Mouse (Mus musculus) midbrain, embryonic 14.5 days (tissue): ENCODE data around the gene Lamtor4. TPM values are rescaled to one million over a fixed set of nuclear protein-coding genes. Genes with fewer than 3 reads are reported as not detected.
A peak's percentile ranks its signal among the peaks of the same experiment; 100 is the strongest.

Experiments
- ATAC-seq: fragments of 200-750 bp; cut with Nextera tagmentation; 2 replicates; pipeline ENCODE4 v1.8.0; 2017; ENCODE audit warnings: moderate number of reproducible peaks, moderate library complexity; ENCODE audit not compliant: low FRiP score, low TSS enrichment
- DNase-seq: peaks from one replicate; pipeline ENCODE4 v3.0.0-alpha.2; 2015
- H3K27ac ChIP-seq: fragments of 300-500 bp; sonication (generic); replicated peaks from 2 replicates; pipeline ENCODE4 v1.5.1; 2014; ENCODE audit warnings: mild to moderate bottlenecking, low read depth, low read length, moderate library complexity
- H3K27me3 ChIP-seq: fragments of 300-500 bp; sonication (generic); 2 replicates; pipeline ENCODE4 v1.6.1; 2014; ENCODE audit warnings: low read length, control low read depth, mixed read lengths; ENCODE audit not compliant: control insufficient read depth, insufficient read depth
- H3K36me3 ChIP-seq: fragments of 300-500 bp; sonication (generic); 2 replicates; pipeline ENCODE4 v1.6.1; 2014; ENCODE audit warnings: low read length, control low read depth; ENCODE audit not compliant: control insufficient read depth, insufficient read depth
- H3K4me1 ChIP-seq: fragments of 300-500 bp; sonication (generic); 2 replicates; pipeline ENCODE4 v1.6.1; 2014; ENCODE audit warnings: mild to moderate bottlenecking, antibody characterized with exemption, low read length, control low read depth; ENCODE audit not compliant: control insufficient read depth, insufficient read depth
- H3K4me2 ChIP-seq: fragments of 300-500 bp; sonication (generic); 2 replicates; pipeline ENCODE4 v1.6.1; 2014; ENCODE audit warnings: mild to moderate bottlenecking, low read length, moderate library complexity
- H3K4me3 ChIP-seq: fragments of 300-500 bp; sonication (generic); replicated peaks from 2 replicates; pipeline ENCODE4 v1.5.1; 2014; ENCODE audit warnings: low read depth, low read length
- H3K9ac ChIP-seq: fragments of 300-500 bp; sonication (generic); replicated peaks from 2 replicates; pipeline ENCODE4 v1.6.1; 2014; ENCODE audit warnings: mild to moderate bottlenecking, low read length, moderate library complexity
- H3K9me3 ChIP-seq: fragments of 300-500 bp; sonication (generic); 2 replicates; pipeline ENCODE4 v1.6.1; 2016; ENCODE audit warnings: low read length, control low read depth, mixed read lengths; ENCODE audit not compliant: control insufficient read depth
- WGBS: fragments of 180-500 bp; shearing (Covaris S2); extraction: QIAGEN DNeasy Blood & Tissue Kit; methylation state at CpG from one replicate; pipeline ENCODE4 v1.1.7; 2014; 5-methylcytosine and 5-hydroxymethylcytosine counted together
- polyA plus RNA-seq: library from polyadenylated mRNA; unstranded; fragments of >200 nt; fragmentation: Nextera tagmentation; extraction: Ambion mirVana; gene quantifications from 2 replicates; pipeline ENCODE4 v1.2.1, GENCODE M21; 2014

Gene Lamtor4
- polyA plus RNA-seq, 1 experiment from 2014 or later, result 71.5 TPM

- H3K36me3 ChIP-seq, result no peaks in the 10 kb centered on the region
- H3K4me1 ChIP-seq, result no peaks in the 10 kb centered on the region
- no peak overlapping the region for H3K27ac ChIP-seq
- WGBS, result 78% methylated on average over 2 of the region's 2 CpGs
- no peak overlapping the region for H3K4me3 ChIP-seq
- ATAC-seq, result no peak
- no peak for DNase-seq
- no peaks in the 10 kb centered on the region for H3K27me3 ChIP-seq
- H3K9me3 ChIP-seq, result no peaks in the 10 kb centered on the region
- no peak overlapping the region for H3K4me2 ChIP-seq
- no peak overlapping the region for H3K9ac ChIP-seq
Measured at GRCm38 (mm10) chr5:138227367-138227766, 27.9 kb upstream of the Lamtor4 start.

GRCm38 (mm10) chr5:138228026-138228425 is 27.3 kb upstream of the Lamtor4 start:
- Histone ChIP-seq H3K9me3 (no peaks in the 10 kb centered on the region), H3K9ac (no peak overlapping the region), H3K4me2 (no peak overlapping the region), H3K27ac (no peak overlapping the region), H3K4me1 (no peaks in the 10 kb centered on the region), H3K4me3 (no peak overlapping the region), H3K27me3 (no peaks in the 10 kb centered on the region), H3K36me3 (no peaks in the 10 kb centered on the region)
- DNase-seq (peak; percentile 11), ATAC-seq (no peak)
- WGBS, result 61% methylated on average over 3 of the region's 3 CpGs

- 97% methylated on average over 3 of the region's 3 CpGs for WGBS
- no peak overlapping the region for H3K27ac ChIP-seq
- ATAC-seq (no peak), DNase-seq (no peak)
- no peaks in the 10 kb centered on the region for H3K36me3 ChIP-seq
- no peaks in the 10 kb centered on the region for H3K27me3 ChIP-seq
- no peak overlapping the region for H3K4me3 ChIP-seq
- no peaks in the 10 kb centered on the region for H3K9me3 ChIP-seq
- H3K4me1 ChIP-seq, result no peaks in the 10 kb centered on the region
- H3K9ac ChIP-seq, result no peak overlapping the region
- H3K4me2 ChIP-seq, result no peak overlapping the region
Measured at GRCm38 (mm10) chr5:138229511-138229910, 25.8 kb upstream of the Lamtor4 start.

- DNase-seq (no peak), ATAC-seq (no peak)
- Histone ChIP-seq H3K36me3 (no peaks in the 10 kb centered on the region), H3K4me3 (no peak overlapping the region), H3K9me3 (no peaks in the 10 kb centered on the region), H3K27me3 (no peaks in the 10 kb centered on the region), H3K4me1 (no peaks in the 10 kb centered on the region), H3K27ac (no peak overlapping the region), H3K9ac (no peak overlapping the region), H3K4me2 (no peak overlapping the region)
- WGBS, result 88% methylated on average over 2 of the region's 2 CpGs
Measured at GRCm38 (mm10) chr5:138233778-138234177, 21.5 kb upstream of the Lamtor4 start.

- Histone ChIP-seq H3K9me3 (no peaks in the 10 kb centered on the region), H3K4me3 (no peak overlapping the region), H3K36me3 (no peaks in the 10 kb centered on the region), H3K27me3 (no peaks in the 10 kb centered on the region), H3K4me1 (no peaks in the 10 kb centered on the region), H3K9ac (no peak overlapping the region), H3K4me2 (no peak overlapping the region), H3K27ac (no peak overlapping the region)
- no peak for DNase-seq
- no peak for ATAC-seq
Measured at GRCm38 (mm10) chr5:138234224-138234623, 21.1 kb upstream of the Lamtor4 start.

- no peak overlapping the region for H3K9ac ChIP-seq
- no peak overlapping the region for H3K4me2 ChIP-seq
- no peaks in the 10 kb centered on the region for H3K36me3 ChIP-seq
- ATAC-seq (no peak), DNase-seq (no peak)
- no peak overlapping the region for H3K27ac ChIP-seq
- H3K4me3 ChIP-seq, result no peak overlapping the region
- 31% methylated on average over 2 of the region's 2 CpGs for WGBS
- no peaks in the 10 kb centered on the region for H3K27me3 ChIP-seq
- H3K9me3 ChIP-seq, result no peaks in the 10 kb centered on the region
- no peaks in the 10 kb centered on the region for H3K4me1 ChIP-seq
Measured at GRCm38 (mm10) chr5:138241511-138241910, 13.8 kb upstream of the Lamtor4 start.

- Histone ChIP-seq H3K9ac (no peak overlapping the region), H3K27me3 (no peaks in the 10 kb centered on the region), H3K27ac (no peak overlapping the region), H3K9me3 (no peaks in the 10 kb centered on the region), H3K36me3 (no peaks in the 10 kb centered on the region), H3K4me1 (peaks cover 8% of the 10 kb centered on the region; the same call in 1 of the 2 replicates), H3K4me2 (no peak overlapping the region), H3K4me3 (no peak overlapping the region)
- 85% methylated on average over 12 of the region's 12 CpGs for WGBS
- DNase-seq, result no peak
- no peak for ATAC-seq
Measured at GRCm38 (mm10) chr5:138251144-138251543, 4.1 kb upstream of the Lamtor4 start.

- no peak overlapping the region for H3K4me3 ChIP-seq
- H3K4me2 ChIP-seq, result no peak overlapping the region
- no peak for DNase-seq
- H3K4me1 ChIP-seq, result peaks cover 12% of the 10 kb centered on the region; the same call in 1 of the 2 replicates
- H3K9me3 ChIP-seq, result no peaks in the 10 kb centered on the region
- no peak for ATAC-seq
- H3K27me3 ChIP-seq, result no peaks in the 10 kb centered on the region
- H3K36me3 ChIP-seq, result peaks cover 7% of the 10 kb centered on the region; the same call in 1 of the 2 replicates
- no peak overlapping the region for H3K27ac ChIP-seq
- H3K9ac ChIP-seq, result no peak overlapping the region
- 89% methylated on average over 3 of the region's 3 CpGs for WGBS
Measured at GRCm38 (mm10) chr5:138253061-138253460, 2.2 kb upstream of the Lamtor4 start.

GRCm38 (mm10) chr5:138256094-138256467 is 799 bp downstream of the Lamtor4 start:
- H3K9me3 ChIP-seq, result no peaks in the 10 kb centered on the region
- H3K9ac ChIP-seq, result peak overlapping the region; percentile 72
- H3K4me2 ChIP-seq, result peak overlapping the region; percentile 86
- H3K36me3 ChIP-seq, result peaks cover 37% of the 10 kb centered on the region
- ATAC-seq (no peak), DNase-seq (no peak)
- 13% methylated on average over 7 of the region's 7 CpGs for WGBS
- H3K4me1 ChIP-seq, result peaks cover 12% of the 10 kb centered on the region; the same call in 1 of the 2 replicates
- peak overlapping the region; percentile 87 for H3K27ac ChIP-seq
- peak overlapping the region; percentile 64 for H3K4me3 ChIP-seq
- H3K27me3 ChIP-seq, result no peaks in the 10 kb centered on the region
